Mouse (Mus musculus) embryonic facial prominence, embryonic 14.5 days (tissue): Measurements from ENCODE around the gene Vmo1. TPM values are rescaled to one million over a fixed set of nuclear protein-coding genes. Genes with fewer than 3 reads are reported as not detected.

ENCODE experiments used
- ATAC-seq: fragments of 200-750 bp; cut with Nextera tagmentation; 2 replicates; pipeline ENCODE4 v1.8.0; 2017; ENCODE audit warnings: low read depth, moderate number of reproducible peaks, moderate TSS enrichment
- DNase-seq: peaks from one replicate; pipeline ENCODE4 v3.0.0-alpha.2; 2015; ENCODE audit warnings: low spot score
- H3K27ac ChIP-seq: fragments of 300-500 bp; sonication (generic); replicated peaks from 2 replicates; pipeline ENCODE4 v1.5.1; 2014; ENCODE audit warnings: low read depth, mild to moderate bottlenecking, low read length, moderate library complexity
- H3K27me3 ChIP-seq: fragments of 300-500 bp; sonication (generic); replicated peaks from 2 replicates; pipeline ENCODE4 v1.6.1; 2014; ENCODE audit warnings: low read length; ENCODE audit not compliant: control insufficient read depth, insufficient read depth
- H3K36me3 ChIP-seq: fragments of 300-500 bp; sonication (generic); 2 replicates; pipeline ENCODE4 v1.6.1; 2014; ENCODE audit warnings: low read length, mixed read lengths; ENCODE audit not compliant: control insufficient read depth, insufficient read depth
- H3K4me1 ChIP-seq: fragments of 300-500 bp; sonication (generic); 2 replicates; pipeline ENCODE4 v1.6.1; 2014; ENCODE audit warnings: antibody characterized with exemption, low read length; ENCODE audit not compliant: control insufficient read depth, insufficient read depth
- H3K4me2 ChIP-seq: fragments of 300-500 bp; sonication (generic); 2 replicates; pipeline ENCODE4 v1.6.1; 2014; ENCODE audit warnings: low read depth, mild to moderate bottlenecking, low read length, moderate library complexity, mixed read lengths
- H3K4me3 ChIP-seq: fragments of 300-500 bp; sonication (generic); 2 replicates; pipeline ENCODE4 v1.5.1; 2014; ENCODE audit warnings: low read depth, mild to moderate bottlenecking, low read length
- H3K9ac ChIP-seq: fragments of 300-500 bp; sonication (generic); 2 replicates; pipeline ENCODE4 v1.6.1; 2014; ENCODE audit warnings: low read depth, mild to moderate bottlenecking, low read length, moderate library complexity, mixed read lengths
- H3K9me3 ChIP-seq: fragments of 300-500 bp; sonication (generic); 2 replicates; pipeline ENCODE4 v1.6.1; 2016; ENCODE audit warnings: low read length; ENCODE audit not compliant: control insufficient read depth
- WGBS: fragments of 180-500 bp; shearing (Covaris S2); extraction: QIAGEN DNeasy Blood & Tissue Kit; methylation state at CpG from one replicate; pipeline ENCODE4 v1.1.7; 2014; 5-methylcytosine and 5-hydroxymethylcytosine counted together
- polyA plus RNA-seq: library from polyadenylated mRNA; unstranded; fragments of >200 nt; fragmentation: Nextera tagmentation; extraction: Ambion mirVana; gene quantifications from 2 replicates; pipeline ENCODE4 v1.2.1, GENCODE M21; 2014

Gene Vmo1
- polyA plus RNA-seq, 1 experiment from 2014 or later = 0.54 TPM

- Histone ChIP-seq H3K4me1 (no peaks in the 10 kb centered on the region), H3K9ac (no peak overlapping the region), H3K4me3 (no peak overlapping the region), H3K36me3 (no peaks in the 10 kb centered on the region), H3K27me3 (no peaks in the 10 kb centered on the region), H3K4me2 (no peak overlapping the region), H3K27ac (no peak overlapping the region), H3K9me3 (no peaks in the 10 kb centered on the region)
- DNase-seq = peak; percentile 16
- 54% methylated on average over 11 of the region's 11 CpGs for WGBS
- ATAC-seq = no peak
Observed at GRCm38 (mm10) chr11:70513520-70513919, 896 bp downstream of the Vmo1 start.

GRCm38 (mm10) chr11:70512709-70513342 is 1.6 kb downstream of the Vmo1 start:
- Histone ChIP-seq H3K9me3 (no peaks in the 10 kb centered on the region), H3K9ac (no peak overlapping the region), H3K27me3 (no peaks in the 10 kb centered on the region), H3K27ac (no peak overlapping the region), H3K36me3 (no peaks in the 10 kb centered on the region), H3K4me2 (no peak overlapping the region), H3K4me1 (no peaks in the 10 kb centered on the region), H3K4me3 (no peak overlapping the region)
- WGBS = 76% methylated on average over 7 of the region's 7 CpGs
- DNase-seq (no peak), ATAC-seq (no peak)

DNA sequence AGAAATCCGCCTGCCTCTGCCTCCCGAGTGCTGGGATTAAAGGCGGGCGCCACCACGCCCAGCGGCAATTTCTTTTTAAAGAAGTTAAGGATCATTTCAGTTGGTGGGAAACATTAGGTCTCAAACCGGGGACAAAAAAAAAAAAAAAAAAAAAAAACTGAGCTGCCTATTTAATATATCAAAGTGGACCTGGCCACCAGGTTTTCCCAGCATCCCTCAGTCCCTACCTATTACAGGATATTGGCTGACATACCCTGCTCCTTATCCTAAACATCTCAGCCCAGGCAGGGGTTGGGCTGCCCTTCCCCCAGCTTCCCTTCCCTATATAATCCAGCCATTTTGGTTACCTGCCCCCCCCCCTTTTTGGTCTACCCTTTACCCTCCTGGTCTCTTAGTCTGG is 2.6 kb downstream of the Vmo1 start:
- no peak overlapping the region for H3K4me2 ChIP-seq
- H3K9me3 ChIP-seq = no peaks in the 10 kb centered on the region
- no peak overlapping the region for H3K27ac ChIP-seq
- 85% methylated on average over 7 of the region's 7 CpGs for WGBS
- no peaks in the 10 kb centered on the region for H3K27me3 ChIP-seq
- H3K9ac ChIP-seq = no peak overlapping the region
- H3K36me3 ChIP-seq = no peaks in the 10 kb centered on the region
- ATAC-seq (no peak), DNase-seq (no peak)
- H3K4me3 ChIP-seq = no peak overlapping the region
- H3K4me1 ChIP-seq = no peaks in the 10 kb centered on the region

GRCm38 (mm10) chr11:70511242-70511641 is 3.2 kb downstream of the Vmo1 start:
- Histone ChIP-seq H3K27ac (no peak overlapping the region), H3K27me3 (no peaks in the 10 kb centered on the region), H3K4me2 (no peak overlapping the region), H3K9ac (no peak overlapping the region), H3K4me1 (no peaks in the 10 kb centered on the region), H3K4me3 (no peak overlapping the region), H3K9me3 (no peaks in the 10 kb centered on the region), H3K36me3 (no peaks in the 10 kb centered on the region)
- DNase-seq (no peak), ATAC-seq (no peak)
- whole genome bisulfite sequencing = 51% methylated on average over 2 of the region's 2 CpGs

GRCm38 (mm10) chr11:70509753-70510564 is 4.5 kb downstream of the Vmo1 start:
- H3K9me3 ChIP-seq = no peaks in the 10 kb centered on the region
- H3K4me3 ChIP-seq = no peak overlapping the region
- peak overlapping the region; percentile 32; the same call in 1 of the 2 replicates for H3K9ac ChIP-seq
- ATAC-seq = peak; percentile 76; the same call in 1 of the 2 replicates
- H3K27ac ChIP-seq = no peak overlapping the region
- peak overlapping the region; percentile 39 for H3K4me2 ChIP-seq
- no peaks in the 10 kb centered on the region for H3K36me3 ChIP-seq
- H3K27me3 ChIP-seq = no peaks in the 10 kb centered on the region
- peak; percentile 76 for DNase-seq
- no peaks in the 10 kb centered on the region for H3K4me1 ChIP-seq
- WGBS = 8% methylated on average over 19 of the region's 19 CpGs

DNA sequence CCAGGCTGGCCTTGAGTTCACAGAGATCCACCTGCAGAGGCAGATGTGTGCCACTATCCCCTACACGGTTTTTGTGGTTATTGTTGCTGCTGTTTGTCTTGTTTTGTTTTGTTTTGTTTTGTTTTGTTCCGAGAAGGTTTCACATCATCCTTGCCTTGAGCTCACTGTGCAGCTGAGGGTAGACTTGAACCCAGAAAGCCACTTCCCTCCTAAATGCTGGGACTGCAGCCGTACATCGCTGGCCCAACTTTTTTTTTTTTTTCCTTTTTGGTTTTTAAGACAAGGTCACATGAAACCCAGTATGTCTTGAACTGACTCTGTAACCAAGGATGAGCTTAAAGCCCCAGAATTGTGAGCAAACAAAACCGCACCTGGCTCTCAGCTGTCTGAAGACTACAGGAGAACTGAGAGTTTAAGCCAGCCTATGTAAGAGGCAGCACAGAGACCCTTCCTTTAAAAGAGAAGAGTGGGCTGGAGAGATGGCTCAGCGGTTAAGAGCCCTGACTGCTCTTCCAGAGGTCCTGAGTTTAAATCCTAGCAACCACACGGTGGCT is 7.4 kb downstream of the Vmo1 start:
- 70% methylated on average over 7 of the region's 7 CpGs for WGBS
- H3K27me3 ChIP-seq = no peaks in the 10 kb centered on the region
- DNase-seq (no peak), ATAC-seq (no peak)
- no peak overlapping the region for H3K4me2 ChIP-seq
- no peaks in the 10 kb centered on the region for H3K36me3 ChIP-seq
- no peaks in the 10 kb centered on the region for H3K9me3 ChIP-seq
- no peak overlapping the region for H3K9ac ChIP-seq
- no peaks in the 10 kb centered on the region for H3K4me1 ChIP-seq
- no peak overlapping the region for H3K27ac ChIP-seq
- H3K4me3 ChIP-seq = no peak overlapping the region

DNA sequence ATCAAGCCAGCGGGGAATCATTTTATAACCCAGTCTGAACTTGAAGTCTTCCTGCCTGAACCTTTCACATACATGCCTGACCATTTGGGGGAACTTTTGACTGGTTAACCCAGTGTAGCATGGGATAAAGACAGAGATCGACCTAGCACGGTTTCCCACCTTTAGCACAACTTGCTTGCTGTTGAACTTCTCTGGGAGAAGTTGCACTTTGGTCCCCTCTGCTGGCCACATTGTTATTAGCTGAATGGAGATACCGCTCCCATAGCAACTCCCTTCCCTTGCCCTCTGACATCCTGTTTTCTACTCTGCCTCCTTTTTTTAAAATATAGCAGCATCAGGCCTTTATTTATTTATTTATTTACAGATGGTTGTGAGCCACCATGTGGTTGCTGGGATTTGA is 8.0 kb downstream of the Vmo1 start:
- DNase-seq = peak; percentile 62
- 29% methylated on average over 4 of the region's 4 CpGs for WGBS
- Histone ChIP-seq H3K4me3 (no peak overlapping the region), H3K27me3 (no peaks in the 10 kb centered on the region), H3K4me1 (no peaks in the 10 kb centered on the region), H3K36me3 (no peaks in the 10 kb centered on the region), H3K27ac (no peak overlapping the region), H3K9ac (no peak overlapping the region), H3K4me2 (no peak overlapping the region; the same call in 1 of the 2 replicates), H3K9me3 (no peaks in the 10 kb centered on the region)
- peak; percentile 63; the same call in 1 of the 2 replicates for ATAC-seq

DNA sequence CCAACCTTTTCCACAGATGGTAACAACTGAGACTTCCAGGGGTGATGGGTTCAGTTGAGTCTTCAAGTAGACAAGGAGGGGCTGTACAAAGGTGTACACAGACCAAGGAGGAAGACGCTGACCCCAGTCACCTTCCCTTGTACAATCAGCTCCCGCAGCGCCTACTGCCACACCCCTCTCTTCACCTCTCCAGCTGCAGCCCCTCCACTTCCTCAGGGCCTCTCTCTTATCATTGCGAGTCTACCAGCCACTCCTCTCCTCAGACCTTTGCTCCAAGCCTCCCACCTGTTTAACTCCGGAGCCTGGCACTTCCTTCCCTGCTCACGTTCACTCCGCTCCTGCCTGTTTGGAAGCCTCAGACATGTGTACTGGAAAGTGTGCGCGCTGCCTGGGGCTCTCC is 9.4 kb downstream of the Vmo1 start, which contains the start of gene Tm4sf5:
TSS of gene Tm4sf5 (plus strand) at position 275 of the 400 bp plus-strand sequence.
- Histone ChIP-seq H3K27ac (no peak within 1 kb of the TSS), H3K27me3 (no peaks in the 10 kb centered on the region), H3K4me1 (no peaks in the 10 kb centered on the region), H3K9me3 (no peaks in the 10 kb centered on the region), H3K9ac (no peak within 1 kb of the TSS), H3K4me2 (no peak within 1 kb of the TSS), H3K36me3 (no peaks in the 10 kb centered on the region), H3K4me3 (no peak within 1 kb of the TSS)
- no peak for ATAC-seq
- no peak for DNase-seq
- 71% methylated on average over 9 of the region's 9 CpGs for WGBS
